Mouse (Mus musculus) cerebellum, adult 2 months (tissue): ENCODE results near the gene Rpp25l. TPM values are rescaled to one million over a fixed set of nuclear protein-coding genes. Genes with fewer than 3 reads are reported as not detected.
A peak's percentile ranks its signal among the peaks of the same experiment; 100 is the strongest.
"Not testable (repeated sequence)": the region's sequence is repeated elsewhere in the genome, so short reads cannot be mapped to it uniquely, and the experiment has no call there.

ENCODE experiments used
- DNase-seq, 2 experiments: peaks; one replicate each; pipeline ENCODE4 v3.0.0; 2021
- H3K27ac ChIP-seq: fragments of 200-500 bp; 2 replicates; pipeline ENCODE4 v1.5.1; 2012; ENCODE audit warnings: low read length, control low read depth, inconsistent platforms; ENCODE audit not compliant: insufficient read depth
- H3K27me3 ChIP-seq: fragments of 200-500 bp; 2 replicates; pipeline ENCODE4 v1.6.1; 2012; ENCODE audit warnings: inconsistent platforms, mild to moderate bottlenecking, low read length, moderate library complexity; ENCODE audit not compliant: control insufficient read depth, insufficient read depth
- H3K4me1 ChIP-seq: fragments of 200-500 bp; 2 replicates; pipeline ENCODE4 v1.6.1; 2011; ENCODE audit warnings: low read length; ENCODE audit not compliant: control insufficient read depth, insufficient read depth
- H3K4me3 ChIP-seq: fragments of 200-500 bp; replicated peaks from 2 replicates; pipeline ENCODE3; 2011; ENCODE audit warnings: mild to moderate bottlenecking, low read depth, low read length, control low read depth; ENCODE audit not compliant: insufficient read depth
- CTCF ChIP-seq: fragments of 200-500 bp; IDR thresholded peaks from 2 replicates; pipeline ENCODE4 v1.5.1; 2011; ENCODE audit warnings: low read depth, mild to moderate bottlenecking, control low read depth, low read length, moderate library complexity, borderline replicate concordance; ENCODE audit not compliant: insufficient read depth
- WGBS: fragments of 180-500 bp; shearing (Covaris S2); methylation state at CpG from one replicate; pipeline ENCODE4 v1.1.7; 2018; 5-methylcytosine and 5-hydroxymethylcytosine counted together
- polyA plus RNA-seq: library from polyadenylated mRNA; depleted of rRNA; stranded (reverse); fragments of >200 nt; gene quantifications from 2 replicates; pipeline ENCODE4 v1.2.3, GENCODE M21; 2012

Gene Rpp25l
- polyA plus RNA-seq, 1 experiment, result 43.3 TPM

DNA sequence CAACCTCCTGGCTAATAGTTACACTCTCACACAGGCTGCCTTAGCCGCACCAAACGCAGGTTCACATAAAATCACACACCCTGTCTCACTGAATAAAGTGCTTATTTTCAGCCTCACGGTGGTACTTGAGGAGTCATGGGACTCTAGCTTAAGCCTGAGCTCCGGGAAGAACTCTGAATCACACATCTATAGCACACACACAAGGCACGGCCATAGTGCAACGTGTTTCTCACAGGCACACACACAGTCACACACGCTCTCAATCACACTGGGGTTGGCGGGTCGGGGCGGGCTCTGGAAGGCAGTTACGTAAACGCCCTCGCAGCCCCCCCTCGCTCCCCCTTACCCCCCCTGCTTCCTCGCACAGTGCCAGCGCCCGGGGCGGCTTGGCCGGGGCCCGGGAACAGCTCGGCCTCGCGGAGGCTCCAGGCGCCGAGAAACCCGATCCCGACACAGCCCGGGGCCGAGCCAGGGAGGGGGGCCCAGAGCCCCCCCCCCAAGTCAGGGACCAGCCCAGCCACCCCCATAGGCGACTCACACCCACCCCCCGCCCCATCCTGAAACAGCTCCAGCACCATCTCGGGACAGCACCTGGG, 14.8 kb downstream of the Rpp25l start:
- H3K4me3 ChIP-seq, H3K27me3 ChIP-seq, H3K4me1 ChIP-seq, H3K27ac ChIP-seq: not testable (repeated sequence)
- DNase-seq, result peak; percentile 69 to 75
- 4% methylated on average over 22 of the region's 32 CpGs for WGBS

- not testable (repeated sequence) for H3K4me3 ChIP-seq, H3K4me1 ChIP-seq, H3K27ac ChIP-seq, H3K27me3 ChIP-seq
- WGBS, result 43% methylated on average over 39 of the region's 40 CpGs
- peak; percentile 67 for TF ChIP-seq CTCF
- peak; percentile 85 to 93 for DNase-seq
Observed at GRCm38 (mm10) chr4:41696930-41697841, 16.1 kb downstream of the Rpp25l start, which contains the start of gene Cntfr. Cntfr (minus strand) TSS chr4:41697089.

GRCm38 (mm10) chr4:41696452-41696851, 16.9 kb downstream of the Rpp25l start:
- H3K27me3 ChIP-seq, H3K4me3 ChIP-seq, DNase-seq, H3K27ac ChIP-seq, H3K4me1 ChIP-seq: not testable (repeated sequence)
- WGBS, result 83% methylated on average over 13 of the region's 15 CpGs

DNA sequence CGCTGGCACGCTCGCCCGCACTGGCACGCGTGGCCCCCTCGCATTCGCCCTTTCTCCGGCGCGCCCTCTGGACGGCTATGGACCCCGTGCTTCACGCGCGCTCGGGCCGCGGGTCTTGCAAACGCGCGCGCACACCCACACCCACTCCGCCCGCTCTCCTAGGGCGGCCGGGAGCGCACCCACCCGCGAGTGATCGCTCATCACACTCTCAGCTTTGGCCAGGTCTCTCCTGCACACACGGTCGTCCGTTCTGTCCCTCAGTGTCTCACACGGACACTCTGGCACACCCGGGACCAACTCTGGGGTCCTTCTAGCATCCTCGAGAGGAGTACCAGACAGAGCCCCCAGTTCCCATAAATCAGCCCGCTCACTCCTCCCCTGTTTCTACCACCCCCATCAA, 17.5 kb downstream of the Rpp25l start:
- 7% methylated on average over 16 of the region's 38 CpGs for WGBS
- not testable (repeated sequence) for H3K4me1 ChIP-seq, H3K4me3 ChIP-seq, H3K27ac ChIP-seq, DNase-seq, H3K27me3 ChIP-seq

GRCm38 (mm10) chr4:41693511-41693910, 19.8 kb downstream of the Rpp25l start:
- not testable (repeated sequence) for H3K4me3 ChIP-seq, H3K27ac ChIP-seq, H3K27me3 ChIP-seq, H3K4me1 ChIP-seq, DNase-seq
- 24% methylated on average over 4 of the region's 4 CpGs for WGBS

DNA sequence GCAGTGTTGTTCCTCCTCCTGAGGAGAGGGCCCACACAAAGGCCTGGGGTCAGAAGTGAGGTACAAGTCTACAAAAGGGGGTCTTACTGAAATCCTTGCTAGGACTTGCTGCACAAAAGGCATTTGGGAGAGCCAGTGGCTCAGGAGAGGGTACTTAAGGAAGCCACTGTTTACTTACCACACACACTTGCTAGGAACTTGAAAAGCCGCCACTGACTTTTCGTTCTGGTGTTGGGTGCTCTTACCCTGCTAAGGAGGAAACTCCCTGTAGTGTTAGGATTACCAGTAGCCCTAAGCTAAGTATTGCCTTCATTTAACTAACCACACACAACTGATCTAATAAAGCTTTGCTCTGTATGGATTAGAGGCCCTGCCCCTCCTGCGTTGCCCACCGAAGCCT, 23.3 kb downstream of the Rpp25l start:
- H3K4me3 ChIP-seq, H3K4me1 ChIP-seq, DNase-seq, H3K27me3 ChIP-seq, H3K27ac ChIP-seq: not testable (repeated sequence)
- WGBS, result no CpG with 5 or more reads among the region's 4 CpGs

DNA sequence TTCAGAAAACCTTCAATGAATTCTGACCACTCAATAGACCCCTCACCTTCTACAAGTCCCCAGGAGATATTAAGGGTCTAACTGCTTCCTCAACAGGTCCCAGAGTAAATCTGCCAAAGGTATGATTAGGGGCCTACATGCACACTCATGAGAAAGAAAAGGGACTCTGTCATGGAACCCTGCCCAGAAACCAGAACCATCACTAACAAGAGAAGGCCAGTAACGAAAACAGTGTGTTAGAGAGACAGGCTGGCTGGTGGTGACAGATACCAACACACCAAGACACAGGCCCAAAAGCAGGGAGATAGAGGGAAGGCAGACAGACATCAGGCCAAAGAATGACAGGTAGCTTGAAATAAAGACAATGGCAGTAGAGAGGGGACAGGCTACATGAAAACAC, 24.8 kb downstream of the Rpp25l start:
- WGBS, result 14% methylated on average over 1 of the region's 1 CpGs

GRCm38 (mm10) chr4:41685882-41686492, 27.3 kb downstream of the Rpp25l start:
- H3K27ac ChIP-seq, DNase-seq, H3K4me3 ChIP-seq, H3K27me3 ChIP-seq: not testable (repeated sequence)
- H3K4me1 ChIP-seq, result peaks cover 21% of the 10 kb centered on the region
- 61% methylated on average over 10 of the region's 10 CpGs for WGBS

More for the DNA sequence above, 24.8 kb downstream of the Rpp25l start:
- H3K27me3 ChIP-seq, H3K27ac ChIP-seq, DNase-seq, H3K4me1 ChIP-seq, H3K4me3 ChIP-seq: not testable (repeated sequence)

- peaks cover 29% of the 10 kb centered on the region for H3K4me1 ChIP-seq
- H3K27ac ChIP-seq, H3K4me3 ChIP-seq, H3K27me3 ChIP-seq, DNase-seq: not testable (repeated sequence)
- 22% methylated on average over 14 of the region's 14 CpGs for WGBS
Observed at GRCm38 (mm10) chr4:41684931-41685453, 28.3 kb downstream of the Rpp25l start.

DNA sequence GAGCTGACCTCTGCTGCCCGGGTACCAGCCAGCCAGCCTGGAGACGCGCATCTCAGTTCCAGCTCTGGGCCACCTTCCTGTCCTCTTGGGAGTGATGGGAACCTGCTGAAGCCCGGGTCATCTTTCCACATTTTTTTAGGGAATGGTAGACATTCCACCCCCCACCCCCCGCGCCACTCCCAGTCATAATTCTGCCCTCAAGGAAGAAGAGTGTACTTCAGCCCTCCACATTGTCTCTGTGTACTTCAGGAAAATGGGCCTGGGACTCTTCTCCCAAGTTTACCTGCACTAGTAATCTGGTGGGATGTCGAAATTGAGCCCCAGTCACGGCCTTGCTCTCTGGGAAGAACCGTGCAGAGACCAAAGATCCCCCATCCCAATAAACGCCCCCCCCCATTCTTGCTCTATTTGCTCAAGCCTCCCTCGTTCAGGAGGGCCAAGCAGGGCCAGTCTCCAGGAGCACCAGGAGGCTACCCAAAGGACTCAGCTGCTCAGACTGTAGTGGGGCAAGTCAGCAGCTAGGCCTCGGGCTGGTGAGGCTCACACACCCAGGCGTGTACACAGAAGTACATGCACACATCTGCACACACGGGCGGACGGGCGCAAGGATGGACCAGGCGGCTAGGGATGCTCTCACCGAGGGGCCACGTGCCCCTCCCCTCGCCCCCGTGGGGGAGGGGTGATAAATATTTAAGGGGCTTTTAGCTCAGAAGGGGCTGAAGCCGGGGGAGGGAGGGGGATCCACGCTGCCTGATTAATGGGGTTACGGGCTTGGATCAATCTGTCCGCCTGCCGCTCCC, 29.0 kb downstream of the Rpp25l start:
- not testable (repeated sequence) for H3K4me3 ChIP-seq, H3K27me3 ChIP-seq, DNase-seq, H3K27ac ChIP-seq
- WGBS, result 40% methylated on average over 27 of the region's 27 CpGs
- peaks cover 35% of the 10 kb centered on the region for H3K4me1 ChIP-seq

GRCm38 (mm10) chr4:41683303-41683702, 30.0 kb downstream of the Rpp25l start:
- DNase-seq, H3K4me3 ChIP-seq, H3K27me3 ChIP-seq, H3K27ac ChIP-seq: not testable (repeated sequence)
- 4% methylated on average over 11 of the region's 27 CpGs for WGBS
- peaks cover 44% of the 10 kb centered on the region for H3K4me1 ChIP-seq
